Mouse (Mus musculus): ENCODE measurements at regions not wholly inside any gene's neighbourhood (a gene's known extent, or its start where the extent isn't known, plus 50 kb on each side); places are given as distances from the start of the nearest gene placed in this dataset.

- peak; percentile 30; the same call in 1 of the 2 replicates for TF ChIP-seq CTCF (IDR thresholded peaks at IDR 0.05; ENCODE audit: low read depth)
- Histone ChIP-seq H3K4me2 (ENCODE audit: low read depth, low read length) (no peak overlapping the region), H3K9me3 (ENCODE audit: low read length) (no peaks in the 10 kb centered on the region), H3K9ac (replicated peaks; ENCODE audit: low read length) (no peak overlapping the region), H3K27me3 (ENCODE audit: insufficient read depth, low read length) (no peaks in the 10 kb centered on the region), H3K36me3 (ENCODE audit: insufficient read depth, low read length) (no peaks in the 10 kb centered on the region), H3K4me3 (ENCODE audit: low read length) (no peak overlapping the region), H3K27ac (no peak overlapping the region), H3K4me1 (ENCODE audit: insufficient read depth, low read length) (0 out of 2 replicates have a peak, but pooled peaks cover 5% of the 10 kb centered on the region)
- DNase-seq (ENCODE audit: low spot score) (peak; percentile 29), ATAC-seq (peak; percentile 41; the same call in 1 of the 2 replicates)
- WGBS: 44% methylated on average over 3 of the region's 3 CpGs
These were observed 99.4 kb upstream of the Gpr12 start for GRCm38 (mm10) chr5:146684429-146684828.

- ATAC-seq (no peak), DNase-seq (ENCODE audit: low spot score) (peak; percentile 34)
- no peak overlapping the region for H3K27ac ChIP-seq
- 42% methylated on average over 8 of the region's 8 CpGs for WGBS
- no peak overlapping the region for H3K9ac ChIP-seq (replicated peaks; ENCODE audit: low read length)
- H3K36me3 ChIP-seq (ENCODE audit: insufficient read depth, low read length): no peaks in the 10 kb centered on the region
- no peak for TF ChIP-seq CTCF (IDR thresholded peaks at IDR 0.05; ENCODE audit: low read depth)
- no peak overlapping the region for H3K4me2 ChIP-seq (ENCODE audit: low read depth, low read length)
- no peaks in the 10 kb centered on the region for H3K27me3 ChIP-seq (ENCODE audit: insufficient read depth, low read length)
- H3K4me3 ChIP-seq (ENCODE audit: low read length): no peak overlapping the region
- no peaks in the 10 kb centered on the region for H3K9me3 ChIP-seq (ENCODE audit: low read length)
- H3K4me1 ChIP-seq (ENCODE audit: insufficient read depth, low read length): 0 out of 2 replicates have a peak, but pooled peaks cover 5% of the 10 kb centered on the region
These were observed 98.5 kb upstream of the Gpr12 start for GRCm38 (mm10) chr5:146683554-146683953.

GRCm38 (mm10) chr5:146682893-146683292 lies 97.9 kb upstream of the Gpr12 start:
- ATAC-seq (no peak), DNase-seq (ENCODE audit: low spot score) (no peak)
- Histone ChIP-seq H3K27me3 (ENCODE audit: insufficient read depth, low read length) (no peaks in the 10 kb centered on the region), H3K4me3 (ENCODE audit: low read length) (no peak overlapping the region), H3K4me2 (ENCODE audit: low read depth, low read length) (no peak overlapping the region), H3K4me1 (ENCODE audit: insufficient read depth, low read length) (0 out of 2 replicates have a peak, but pooled peaks cover 5% of the 10 kb centered on the region), H3K36me3 (ENCODE audit: insufficient read depth, low read length) (no peaks in the 10 kb centered on the region), H3K9me3 (ENCODE audit: low read length) (no peaks in the 10 kb centered on the region), H3K27ac (no peak overlapping the region), H3K9ac (replicated peaks; ENCODE audit: low read length) (no peak overlapping the region)
- WGBS: 74% methylated on average over 5 of the region's 5 CpGs
- no peak for TF ChIP-seq CTCF (IDR thresholded peaks at IDR 0.05; ENCODE audit: low read depth)

DNA sequence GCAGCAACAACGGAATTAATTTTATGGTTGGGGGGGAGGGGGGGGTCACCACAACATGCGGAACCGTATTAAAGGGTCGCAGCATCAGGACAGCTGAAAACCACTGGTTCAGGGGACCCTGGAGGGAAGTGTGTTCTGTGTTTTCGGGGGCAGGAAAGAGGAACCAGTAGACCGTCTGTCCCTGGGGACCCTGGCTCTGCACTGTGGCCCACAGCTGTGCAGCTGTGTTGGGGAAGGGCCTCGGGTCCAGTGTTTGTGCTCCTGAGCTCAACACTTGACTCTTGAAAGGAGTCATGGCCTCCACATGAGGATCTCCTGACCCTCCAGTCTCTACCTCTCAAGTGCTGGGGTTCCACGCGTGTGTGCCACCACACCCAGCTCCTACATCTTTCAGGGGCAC lies 96.5 kb upstream of the Gpr12 start:
- no peaks in the 10 kb centered on the region for H3K9me3 ChIP-seq (ENCODE audit: low read length)
- no peaks in the 10 kb centered on the region for H3K36me3 ChIP-seq (ENCODE audit: insufficient read depth, low read length)
- 83% methylated on average over 9 of the region's 9 CpGs for WGBS
- no peak overlapping the region for H3K4me2 ChIP-seq (ENCODE audit: low read depth, low read length)
- no peak overlapping the region for H3K4me3 ChIP-seq (ENCODE audit: low read length)
- ATAC-seq (no peak), DNase-seq (ENCODE audit: low spot score) (no peak)
- peaks cover 6% of the 10 kb centered on the region; the same call in 1 of the 2 replicates for H3K4me1 ChIP-seq (ENCODE audit: insufficient read depth, low read length)
- H3K9ac ChIP-seq (replicated peaks; ENCODE audit: low read length): no peak overlapping the region
- no peaks in the 10 kb centered on the region for H3K27me3 ChIP-seq (ENCODE audit: insufficient read depth, low read length)
- TF ChIP-seq CTCF (IDR thresholded peaks at IDR 0.05; ENCODE audit: low read depth): no peak
- no peak overlapping the region for H3K27ac ChIP-seq

- Histone ChIP-seq H3K4me3 (ENCODE audit: low read length) (no peak overlapping the region), H3K9me3 (ENCODE audit: low read length) (no peaks in the 10 kb centered on the region), H3K27me3 (ENCODE audit: insufficient read depth, low read length) (no peaks in the 10 kb centered on the region), H3K27ac (no peak overlapping the region), H3K36me3 (ENCODE audit: insufficient read depth, low read length) (no peaks in the 10 kb centered on the region), H3K4me1 (ENCODE audit: insufficient read depth, low read length) (peaks cover 7% of the 10 kb centered on the region; the same call in 1 of the 2 replicates), H3K9ac (replicated peaks; ENCODE audit: low read length) (no peak overlapping the region), H3K4me2 (ENCODE audit: low read depth, low read length) (no peak overlapping the region)
- ATAC-seq (no peak), DNase-seq (ENCODE audit: low spot score) (no peak)
- no peak for TF ChIP-seq CTCF (IDR thresholded peaks at IDR 0.05; ENCODE audit: low read depth)
- WGBS: 79% methylated on average over 6 of the region's 6 CpGs
These were observed 94.2 kb upstream of the Gpr12 start for GRCm38 (mm10) chr5:146679198-146679681.

DNA sequence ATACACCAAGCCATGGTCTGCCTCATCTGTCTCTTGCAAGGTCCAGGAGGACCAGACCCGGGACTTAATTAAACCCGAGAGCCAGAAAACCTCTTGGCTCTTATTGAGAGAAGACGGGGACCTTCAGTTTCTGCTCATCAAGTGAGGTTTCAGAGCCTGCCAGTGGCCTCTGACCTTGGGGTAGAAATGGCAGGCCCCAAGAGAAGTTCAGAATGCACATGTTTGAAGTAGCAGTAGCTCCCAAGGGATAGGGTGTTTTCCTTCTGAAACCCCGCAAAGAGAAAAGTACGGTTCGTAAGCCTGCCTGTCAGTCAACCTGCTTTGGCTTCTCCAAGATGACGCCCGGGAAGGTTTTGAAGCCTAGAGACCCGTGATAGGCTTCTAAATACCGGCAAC lies 93.7 kb upstream of the Gpr12 start:
- Histone ChIP-seq H3K4me2 (ENCODE audit: low read depth, low read length) (no peak overlapping the region), H3K36me3 (ENCODE audit: insufficient read depth, low read length) (no peaks in the 10 kb centered on the region), H3K27ac (no peak overlapping the region), H3K4me1 (ENCODE audit: insufficient read depth, low read length) (peaks cover 7% of the 10 kb centered on the region; the same call in 1 of the 2 replicates), H3K9me3 (ENCODE audit: low read length) (no peaks in the 10 kb centered on the region), H3K4me3 (ENCODE audit: low read length) (no peak overlapping the region), H3K27me3 (ENCODE audit: insufficient read depth, low read length) (no peaks in the 10 kb centered on the region), H3K9ac (replicated peaks; ENCODE audit: low read length) (no peak overlapping the region)
- no peak for TF ChIP-seq CTCF (IDR thresholded peaks at IDR 0.05; ENCODE audit: low read depth)
- WGBS: 73% methylated on average over 10 of the region's 10 CpGs
- DNase-seq (ENCODE audit: low spot score) (no peak), ATAC-seq (no peak)

DNA sequence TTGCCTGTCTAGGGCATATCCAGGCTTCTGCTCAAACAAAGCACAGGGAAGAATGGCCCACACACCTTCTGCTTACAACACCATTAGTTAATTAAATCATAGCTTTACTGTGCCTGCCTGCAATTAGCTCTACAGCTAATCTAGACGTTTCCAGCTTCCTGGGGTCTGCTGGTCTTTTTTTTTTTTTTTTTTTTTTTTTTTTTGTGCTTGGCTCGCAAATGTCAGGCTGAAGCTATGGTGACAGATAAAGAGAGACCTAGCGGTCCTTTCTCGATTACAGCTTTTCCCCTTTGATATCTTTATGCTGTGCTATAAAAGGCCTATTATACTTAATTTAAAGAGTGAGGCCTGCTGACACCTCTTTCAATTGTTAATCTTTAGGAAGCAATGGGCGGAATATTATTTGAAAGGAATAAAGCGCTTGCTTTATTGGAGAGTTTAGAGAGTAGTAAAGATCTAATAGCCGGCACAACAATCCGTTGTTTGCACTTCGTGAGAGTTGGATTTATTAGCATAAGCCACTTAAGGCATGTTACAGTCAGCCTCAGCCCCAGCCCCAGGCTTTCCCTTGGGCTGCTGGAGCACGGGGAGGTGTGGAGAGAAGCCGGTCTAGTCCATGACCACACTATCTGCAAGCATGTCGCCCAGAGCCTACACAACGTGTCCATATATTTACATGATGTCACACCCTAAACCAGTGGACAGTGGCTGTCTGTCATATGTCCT lies 93.2 kb upstream of the Gpr12 start:
- peaks cover 3% of the 10 kb centered on the region; the same call in 1 of the 2 replicates for H3K4me1 ChIP-seq (ENCODE audit: insufficient read depth, low read length)
- DNase-seq (ENCODE audit: low spot score): no peak
- no peak for TF ChIP-seq CTCF (IDR thresholded peaks at IDR 0.05; ENCODE audit: low read depth)
- no peak overlapping the region for H3K9ac ChIP-seq (replicated peaks; ENCODE audit: low read length)
- ATAC-seq: no peak
- H3K4me3 ChIP-seq (ENCODE audit: low read length): no peak overlapping the region
- H3K4me2 ChIP-seq (ENCODE audit: low read depth, low read length): no peak overlapping the region
- no peaks in the 10 kb centered on the region for H3K9me3 ChIP-seq (ENCODE audit: low read length)
- H3K36me3 ChIP-seq (ENCODE audit: insufficient read depth, low read length): no peaks in the 10 kb centered on the region
- H3K27ac ChIP-seq: no peak overlapping the region
- 41% methylated on average over 13 of the region's 13 CpGs for WGBS
- H3K27me3 ChIP-seq (ENCODE audit: insufficient read depth, low read length): no peaks in the 10 kb centered on the region
